Mouse (Mus musculus) erythroblast, adult 5-6 weeks (primary cell): Measurements from ENCODE around the gene Ckap4. TPM values are rescaled to one million over a fixed set of nuclear protein-coding genes. Genes with fewer than 3 reads are reported as not detected.
"Not testable (repeated sequence)": the region's sequence is repeated elsewhere in the genome, so short reads cannot be mapped to it uniquely, and the experiment has no call there.

Experiments used
- ATAC-seq: replicated peaks from 2 replicates; pipeline ENCODE4 v1.8.0; 2016; ENCODE audit warnings: moderate number of reproducible peaks, mild to moderate bottlenecking, moderate TSS enrichment, inconsistent platforms; ENCODE audit not compliant: poor library complexity, low FRiP score, severe bottlenecking
- total RNA-seq, 2 experiments: library from RNA; stranded (forward) in 1 of 2; stranded (reverse) in 1 of 2; fragments of 150-400 nt in 1 of 2; fragments of 200-764, 138-1000 nt in 1 of 2; gene quantifications; 2 replicates each; pipeline versions ENCODE4 v1.2.3 to v1.2.4; 2015 to 2017; ENCODE audit warnings: low replicate concordance in 2 of 2

The Ckap4 gene
- total RNA-seq, 2 experiments from 2014 or later: 38.4 to 43.8 TPM

DNA sequence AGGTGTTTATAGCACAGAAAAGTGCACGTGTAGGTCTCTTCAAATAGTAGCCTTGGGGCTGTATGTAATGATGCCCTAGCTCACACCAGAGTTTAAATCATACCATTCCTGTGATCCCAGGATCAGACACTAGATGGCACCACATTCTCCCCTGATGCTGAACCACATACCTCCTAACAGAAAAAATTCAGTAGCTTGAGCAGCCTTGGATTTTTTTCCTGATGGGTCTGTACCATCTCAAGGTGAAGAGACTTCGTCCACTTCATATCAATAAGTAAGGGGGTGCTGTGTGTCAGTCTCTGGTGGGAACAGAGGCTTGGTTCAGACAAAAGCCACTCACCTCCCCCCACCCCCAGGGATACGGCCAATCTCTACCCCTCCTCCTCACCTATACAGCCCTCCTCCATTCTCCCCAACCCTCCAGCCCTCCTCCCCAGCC is 18.3 kb downstream of the Ckap4 start:
- ATAC-seq: peak; percentile 75

DNA sequence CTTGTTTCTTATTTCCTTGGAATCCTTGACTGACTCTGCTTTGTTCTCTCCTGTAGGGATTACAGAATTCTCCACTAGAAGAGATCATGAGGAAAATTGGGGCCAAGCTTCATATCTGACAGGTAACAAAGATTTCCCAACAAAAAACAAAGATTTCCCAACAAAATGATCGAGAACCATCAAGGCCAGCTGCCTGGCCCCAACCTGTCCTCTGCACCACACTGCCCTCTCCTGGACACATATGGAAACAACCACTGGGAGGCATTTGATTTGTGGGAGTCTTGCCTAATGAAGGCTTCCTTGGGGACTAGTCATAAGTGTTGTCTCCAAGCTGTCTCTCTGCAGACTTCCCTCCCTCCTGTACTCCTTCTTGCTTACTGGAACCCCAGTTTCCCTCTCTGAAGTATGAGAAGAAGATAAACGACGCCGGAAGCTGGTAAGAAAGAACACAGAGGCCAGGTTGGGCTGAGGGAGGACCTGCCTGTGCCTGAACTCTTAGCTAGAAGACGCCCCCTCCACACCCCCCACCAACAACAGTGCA is 19.8 kb downstream of the Ckap4 start:
- peak; percentile 79 for ATAC-seq

DNA sequence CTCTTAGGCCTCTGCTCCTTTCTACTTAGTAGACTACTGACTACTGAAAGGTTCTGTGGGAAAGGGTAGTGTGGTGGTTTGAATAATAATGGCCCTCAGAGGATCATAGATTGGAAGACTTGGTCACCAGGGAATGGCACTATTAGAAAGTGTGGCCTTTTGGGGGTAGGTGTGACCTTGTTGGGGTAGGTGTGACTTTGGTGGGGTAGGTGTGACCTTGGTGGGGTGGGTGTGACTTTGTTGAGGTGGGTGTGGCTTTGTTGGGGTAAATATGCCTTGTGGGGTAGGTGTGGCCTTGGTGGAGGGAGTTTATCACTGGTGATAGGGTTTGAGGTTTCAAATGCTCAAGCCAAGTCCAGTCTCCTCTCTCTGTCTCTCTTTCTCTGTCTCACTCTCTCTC is 21.1 kb downstream of the Ckap4 start:
- ATAC-seq: no peak

DNA sequence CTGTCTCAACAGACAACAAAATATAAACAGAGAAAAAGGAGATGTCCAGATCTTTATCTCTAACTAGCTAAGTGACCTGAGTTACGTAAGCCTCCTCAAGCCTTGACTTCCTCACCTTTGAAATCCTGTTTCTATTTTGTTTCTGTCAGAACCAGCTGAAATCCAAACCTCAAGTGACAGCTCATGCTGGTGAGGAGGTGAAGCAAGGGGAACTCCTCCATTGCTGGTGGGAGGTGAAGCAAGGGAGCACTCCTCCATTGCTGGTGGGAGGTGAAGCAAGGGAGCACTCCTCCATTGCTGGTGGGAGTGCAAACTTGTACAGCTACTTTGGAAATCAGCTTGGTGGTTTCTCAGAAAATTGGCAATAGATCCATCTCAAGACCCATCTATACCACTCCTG is 25.3 kb downstream of the Ckap4 start:
- no peak for ATAC-seq

DNA sequence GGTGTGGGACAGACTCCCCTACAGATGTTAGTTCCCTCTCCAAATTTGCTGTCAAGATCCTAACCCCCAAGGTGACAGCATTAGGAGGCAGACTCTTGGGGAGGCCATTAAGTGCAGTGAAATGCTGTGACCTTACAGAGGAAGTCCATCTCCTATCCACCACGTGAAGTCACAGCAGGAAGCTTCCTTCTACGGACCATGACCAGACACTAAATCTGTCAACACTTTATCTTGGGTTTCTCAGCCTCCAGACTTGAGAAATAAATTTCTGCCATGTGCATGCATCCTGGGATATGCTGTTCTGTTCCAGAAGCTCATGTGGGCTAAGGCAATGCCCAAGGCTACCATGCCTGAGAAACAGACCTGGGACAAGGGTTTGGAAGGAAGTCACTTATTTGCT is 35.0 kb downstream of the Ckap4 start:
- no peak for ATAC-seq

DNA sequence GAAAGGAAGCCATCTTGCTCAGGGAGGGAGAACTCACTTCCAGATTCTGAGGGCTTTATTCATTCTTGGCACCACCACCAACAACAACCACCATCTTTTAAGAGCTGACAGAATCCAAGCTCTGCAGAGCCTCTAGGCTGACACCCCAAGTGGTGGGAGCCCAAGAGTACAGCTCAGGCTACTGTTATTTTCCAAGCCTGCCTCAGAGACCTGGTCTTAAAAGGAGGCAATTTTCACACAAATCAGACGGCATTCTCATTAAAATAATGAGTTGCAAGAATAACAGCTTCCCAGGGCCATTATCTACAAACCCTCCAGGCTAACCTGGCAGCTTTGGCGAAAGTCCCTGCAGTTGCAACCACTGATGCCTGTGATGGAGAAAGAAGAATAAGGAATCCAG is 37.1 kb downstream of the Ckap4 start:
- ATAC-seq: no peak

DNA sequence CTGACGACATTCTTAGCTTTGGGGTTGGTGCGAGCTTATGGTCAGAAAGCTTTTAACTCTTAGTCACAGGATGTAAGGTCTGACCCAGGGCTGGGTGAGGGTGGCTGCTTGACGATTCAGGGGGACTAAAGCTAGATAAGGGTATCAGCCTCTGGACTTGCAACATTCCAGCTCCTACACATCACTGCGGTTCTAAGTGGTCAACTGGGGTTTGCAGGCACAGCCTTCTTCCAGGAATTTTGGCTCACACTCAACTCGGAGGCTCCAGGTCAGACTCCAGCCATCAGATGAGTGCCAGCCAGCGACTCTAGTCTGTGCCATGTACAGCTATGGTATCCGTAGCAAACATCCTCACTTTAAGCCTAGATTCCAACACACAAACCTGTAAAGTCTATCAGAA is 39.4 kb downstream of the Ckap4 start:
- no peak for ATAC-seq

DNA sequence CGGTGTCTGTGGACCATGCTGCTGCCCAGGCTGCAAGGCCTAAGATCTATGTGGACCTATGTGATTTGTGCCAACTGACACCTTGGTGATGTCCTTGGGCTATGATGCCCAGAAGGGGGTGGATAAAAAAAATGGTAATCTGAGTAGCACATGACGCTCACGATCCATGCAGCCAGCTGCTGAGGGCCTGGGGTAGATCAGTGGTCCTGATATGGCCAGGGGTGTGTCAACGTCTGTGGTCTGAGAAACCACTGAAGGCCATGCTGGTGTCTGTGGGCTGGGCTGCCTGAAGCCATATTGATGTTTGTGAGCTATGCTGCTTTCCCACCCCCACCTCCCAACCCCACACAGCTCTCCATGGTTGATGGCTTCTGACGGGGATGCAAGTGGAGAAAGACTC is 43.7 kb downstream of the Ckap4 start:
- ATAC-seq: no peak

DNA sequence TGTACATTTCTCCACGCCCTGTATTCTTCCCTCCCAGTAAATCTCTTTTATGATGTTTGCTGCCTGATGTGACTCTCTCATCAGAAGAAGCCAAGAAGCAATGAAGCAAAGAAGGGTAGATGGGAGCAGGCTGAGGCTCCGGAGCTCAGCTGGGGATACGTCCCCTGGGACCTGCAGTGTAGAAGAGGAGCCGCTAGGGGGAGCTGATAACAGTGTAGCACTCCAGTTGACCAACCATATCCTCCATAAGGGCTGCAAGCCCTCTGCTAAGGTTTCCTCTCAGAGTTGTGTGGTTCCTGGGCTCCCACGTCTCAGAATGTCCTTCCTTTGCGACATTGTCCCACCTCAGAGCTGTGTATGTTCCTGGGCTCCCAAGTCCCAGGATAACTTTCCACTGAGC is 45.5 kb downstream of the Ckap4 start:
- ATAC-seq: peak; percentile 94

DNA sequence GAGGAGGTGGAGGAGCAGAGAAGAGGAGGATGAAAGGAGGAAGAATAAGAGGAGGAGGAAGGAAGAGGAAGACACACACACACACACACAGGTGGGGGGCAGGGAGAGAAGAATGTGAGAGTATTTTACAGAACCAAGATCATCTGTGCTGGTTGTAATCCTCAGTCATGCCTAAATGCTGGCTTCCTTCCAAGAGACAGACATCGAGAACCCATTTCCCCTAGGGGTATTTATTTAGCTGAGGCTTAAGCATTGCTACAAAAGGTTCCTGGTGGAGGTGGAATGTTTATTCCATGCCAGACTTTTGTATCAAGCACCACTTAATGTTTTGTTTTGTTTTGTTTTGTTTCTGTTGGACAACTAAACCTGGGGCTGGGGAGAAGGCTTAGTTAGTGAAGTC is 49.2 kb downstream of the Ckap4 start:
- no peak for ATAC-seq

DNA sequence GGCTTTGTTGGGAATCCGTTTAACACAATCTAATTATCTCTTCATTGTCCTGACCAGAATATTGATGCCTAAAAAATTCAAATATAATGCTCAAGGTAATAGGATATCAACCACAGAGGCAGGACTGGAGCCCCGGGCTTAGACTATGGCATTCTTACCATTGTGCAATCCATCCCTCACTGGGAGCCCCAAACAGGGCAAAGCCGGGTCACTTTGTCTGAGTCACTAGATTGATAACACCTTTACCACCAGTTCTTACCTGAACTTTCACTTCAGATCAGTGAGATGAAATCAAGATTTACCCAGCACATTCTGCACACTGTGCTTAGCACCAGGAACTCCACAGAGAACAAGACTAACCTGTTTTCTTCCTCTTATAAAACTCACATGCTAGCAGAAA is 50.3 kb downstream of the Ckap4 start:
- ATAC-seq: no peak

DNA sequence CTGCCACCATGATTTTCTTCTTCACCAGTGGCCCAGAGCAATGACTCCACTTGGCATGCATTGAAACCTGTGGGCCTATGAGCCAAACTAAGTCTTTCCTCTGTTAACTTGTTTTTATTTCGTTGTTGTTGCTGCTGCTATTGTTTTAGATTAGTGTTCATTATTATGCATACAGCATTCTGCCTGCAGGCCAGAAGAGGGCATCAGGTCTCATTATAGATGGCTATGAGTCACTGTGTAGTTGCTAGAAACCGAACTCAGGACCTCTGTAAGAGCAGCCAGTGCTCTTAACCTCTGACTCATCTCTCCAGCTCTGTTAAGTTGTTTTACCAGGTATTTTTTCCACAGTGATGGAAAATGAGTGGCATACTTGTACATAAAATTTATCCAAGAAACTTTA is 50.8 kb downstream of the Ckap4 start:
- ATAC-seq: no peak

DNA sequence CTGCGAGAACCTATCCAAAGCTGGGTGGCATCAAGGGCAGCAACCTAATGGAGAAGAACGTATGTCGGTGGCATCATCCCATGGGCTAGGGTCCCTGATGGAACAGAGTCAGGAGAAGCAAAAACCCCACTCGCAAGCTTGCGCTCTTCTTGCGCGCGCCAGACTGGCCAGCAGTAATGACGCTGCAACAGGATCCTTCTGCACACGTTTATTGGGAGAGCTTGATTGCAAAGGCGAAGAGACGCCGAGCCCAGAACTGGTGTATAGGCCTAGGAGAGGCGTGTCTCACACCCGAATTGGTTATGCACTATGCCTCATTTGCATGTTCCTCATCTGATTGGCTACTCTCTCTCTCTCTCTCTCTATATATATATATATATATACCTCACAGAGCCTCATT is 51.4 kb downstream of the Ckap4 start:
- ATAC-seq: not testable (repeated sequence)

DNA sequence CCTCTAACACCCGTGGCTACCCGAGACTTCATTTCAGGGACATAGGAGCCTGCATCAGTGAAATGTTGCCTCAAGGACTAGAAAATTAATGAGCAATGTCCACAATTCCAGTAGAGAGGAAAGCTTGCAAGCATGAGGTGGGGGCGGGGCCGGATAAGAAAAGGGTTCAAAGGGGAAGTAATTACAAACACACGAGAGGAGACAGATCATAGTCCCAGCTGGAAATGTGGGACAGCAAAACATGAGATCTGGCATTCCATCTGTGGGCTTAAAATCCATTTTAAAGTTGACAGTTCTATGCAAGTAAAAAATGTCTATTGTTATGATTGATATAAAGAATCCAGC is 52.6 kb downstream of the Ckap4 start:
- ATAC-seq: no peak

DNA sequence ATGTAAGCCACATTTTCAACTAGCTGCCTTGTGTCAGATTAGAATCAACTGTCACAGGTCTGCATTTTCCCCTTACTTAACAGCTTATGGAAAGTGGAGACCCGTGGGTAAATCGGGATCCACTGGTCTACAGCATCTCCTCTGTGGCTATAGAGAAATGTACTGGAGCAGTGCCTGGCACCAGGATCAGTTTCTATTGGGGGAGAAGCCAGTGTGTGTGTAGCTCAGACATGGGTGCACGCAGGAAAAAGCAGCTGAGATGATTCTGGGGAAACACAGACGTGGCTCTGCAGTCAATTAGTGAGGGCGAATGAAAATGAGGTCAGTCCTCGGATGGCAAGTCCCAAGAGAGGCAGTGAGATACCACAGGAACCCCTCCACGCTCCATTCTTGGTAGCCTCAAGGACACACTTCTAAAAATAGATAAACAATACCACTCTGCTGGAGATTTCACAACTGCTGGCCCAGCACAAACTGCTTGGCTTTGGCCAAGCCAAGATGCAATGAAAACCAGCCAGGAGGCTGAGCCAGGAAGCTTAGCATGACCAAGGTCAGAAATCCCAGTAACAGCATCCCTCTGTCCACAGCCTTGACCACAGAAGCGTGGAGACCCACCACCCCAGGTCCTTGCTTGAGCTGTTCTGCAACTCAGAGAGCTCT is 53.1 kb downstream of the Ckap4 start:
- no peak for ATAC-seq

DNA sequence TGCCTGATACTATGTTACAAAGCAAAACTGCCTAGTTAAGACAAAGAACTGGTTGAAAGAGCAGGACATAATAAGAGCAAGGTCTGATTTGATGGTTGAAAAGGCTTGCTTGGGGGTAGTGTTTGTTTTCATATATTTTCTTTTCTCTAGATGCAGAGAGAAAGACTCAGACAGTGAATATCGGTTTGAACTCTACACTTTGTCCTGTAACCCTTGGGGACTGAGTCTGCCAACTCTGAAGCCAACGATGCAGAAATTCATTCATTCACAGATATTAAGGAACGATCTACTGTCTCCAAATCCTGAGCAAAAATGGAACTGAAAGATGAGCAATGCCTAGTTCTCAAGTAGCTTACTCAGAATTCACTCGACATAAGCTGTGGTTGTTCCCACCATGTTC is 53.7 kb downstream of the Ckap4 start:
- ATAC-seq: no peak

DNA sequence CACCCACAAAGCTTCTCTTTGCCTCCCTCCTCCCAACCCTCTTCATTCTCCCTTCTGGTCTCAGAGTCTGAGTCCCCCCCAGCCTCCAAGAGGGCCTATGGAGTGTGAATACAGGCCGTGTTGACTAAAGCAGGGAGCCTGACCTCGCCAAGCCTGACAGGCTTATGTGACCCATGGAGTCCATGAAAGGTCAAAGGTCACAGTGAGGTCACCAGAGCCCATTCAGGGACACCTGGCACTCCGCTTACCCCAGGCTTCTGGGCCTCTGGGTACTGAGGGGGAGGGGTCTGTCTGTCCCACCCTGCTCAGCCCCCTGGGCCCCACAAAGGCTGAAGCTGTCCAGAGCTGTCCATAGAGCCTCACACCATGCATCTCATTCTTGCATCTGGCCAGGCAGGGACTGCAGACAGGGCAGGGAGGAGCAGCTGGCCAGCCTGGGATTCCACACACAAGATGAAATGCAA is 56.2 kb downstream of the Ckap4 start:
- ATAC-seq: no peak

DNA sequence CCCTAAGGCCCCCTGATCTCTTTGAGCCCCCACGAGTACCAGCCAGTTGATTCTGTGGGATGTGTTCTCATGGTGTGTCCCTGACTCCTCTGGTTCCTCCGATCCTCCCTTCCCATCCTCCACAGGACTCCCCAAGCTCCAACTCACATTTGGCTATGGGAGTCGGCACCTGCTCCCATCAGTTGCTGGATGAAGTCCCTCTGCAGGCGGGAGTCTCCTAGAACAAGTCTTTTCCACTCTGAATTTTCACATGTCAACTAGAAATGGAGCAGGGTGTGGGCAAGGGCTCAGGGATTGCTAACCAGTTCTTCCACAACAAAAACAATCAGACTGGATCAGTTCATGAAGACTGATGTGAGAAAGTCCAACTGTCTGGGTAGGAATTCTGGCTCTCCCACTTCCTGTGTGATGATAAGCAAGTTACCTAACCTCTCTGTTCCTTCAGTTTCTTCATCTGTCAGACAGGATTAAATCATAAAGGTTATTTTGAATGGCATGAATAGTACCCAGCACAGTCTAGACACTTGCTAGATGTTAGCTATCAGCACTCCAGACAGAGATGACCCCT is 56.7 kb downstream of the Ckap4 start:
- ATAC-seq: no peak
